Mouse (Mus musculus) cerebellum, adult 9-10 months (tissue): Measurements from ENCODE around the gene Ech1.
A peak's percentile ranks its signal among the peaks of the same experiment; 100 is the strongest.

Experiments used
- DNase-seq: peaks from one replicate; pipeline ENCODE4 v3.0.0; 2022

Gene Ech1

DNA sequence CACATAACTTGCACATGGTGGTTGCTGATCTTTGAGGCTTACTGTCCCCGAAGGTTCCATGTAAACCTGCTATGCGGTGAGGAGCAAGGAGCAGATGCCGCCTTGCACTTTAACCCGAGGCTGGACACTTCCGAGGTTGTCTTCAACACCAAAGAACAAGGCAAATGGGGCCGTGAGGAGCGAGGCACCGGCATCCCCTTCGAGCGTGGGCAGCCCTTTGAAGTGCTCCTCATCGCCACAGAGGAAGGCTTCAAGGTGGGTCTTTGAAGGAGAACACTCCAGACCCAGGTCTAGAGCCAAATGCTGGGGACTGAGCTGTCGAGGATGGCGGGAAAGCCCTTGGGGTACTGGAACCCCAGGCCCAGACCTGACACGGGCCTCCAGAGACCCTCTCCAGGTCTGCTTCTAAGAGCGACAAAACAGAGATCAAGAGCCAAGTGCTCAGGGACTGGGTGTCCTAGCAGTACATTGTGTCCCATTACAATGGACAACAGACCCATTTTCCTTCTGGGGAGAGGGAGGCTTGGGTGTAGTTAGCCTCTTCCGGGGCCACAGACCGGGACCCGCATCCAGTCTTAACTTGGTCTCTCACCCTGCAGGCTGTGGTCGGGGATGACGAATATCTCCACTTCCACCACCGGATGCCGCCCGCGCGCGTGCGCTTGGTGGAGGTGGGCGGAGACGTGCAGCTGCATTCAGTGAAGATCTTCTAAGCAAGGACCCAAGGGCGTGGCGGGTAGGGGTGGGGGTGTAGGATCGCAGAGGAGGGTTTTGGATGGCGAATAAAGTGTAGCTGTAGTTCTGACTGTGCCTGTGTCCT lies 40.7 kb downstream of the Ech1 start:
- no peak for DNase-seq

DNA sequence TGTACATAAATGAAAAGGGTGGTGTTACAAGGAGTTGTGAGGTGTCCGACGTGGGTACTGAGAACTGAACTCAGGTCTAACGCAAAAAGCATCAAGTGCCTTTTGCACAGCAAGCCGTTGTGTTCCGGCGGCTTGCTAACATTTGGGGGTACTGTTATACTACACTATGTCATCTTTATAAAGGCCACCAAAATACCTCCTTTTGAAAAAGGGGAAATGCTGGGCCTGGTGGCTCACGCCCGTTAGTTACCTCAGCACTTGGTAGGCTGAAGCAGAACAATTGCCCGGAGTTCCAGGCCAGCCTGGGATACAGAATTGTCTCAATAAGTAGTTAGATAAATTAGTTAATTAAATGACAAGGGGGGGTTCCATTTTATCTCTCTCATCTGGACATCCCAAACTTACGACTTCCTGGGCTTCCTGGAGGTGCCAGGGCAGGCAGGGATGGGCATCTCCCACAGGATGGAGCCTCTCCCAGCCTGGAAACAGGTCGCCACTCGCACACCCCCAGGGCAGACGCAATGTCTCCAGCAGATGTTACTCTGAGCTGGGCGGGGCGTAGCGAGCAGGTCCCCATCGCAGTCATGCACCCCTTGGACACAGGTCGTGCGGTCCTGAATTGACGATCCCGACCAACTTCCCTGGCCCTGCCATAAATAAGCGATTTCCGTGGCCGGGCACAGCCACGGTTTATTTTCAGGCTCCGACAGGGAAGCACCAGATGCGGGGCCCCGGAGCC lies 41.9 kb downstream of the Ech1 start:
- DNase-seq, result no peak

DNA sequence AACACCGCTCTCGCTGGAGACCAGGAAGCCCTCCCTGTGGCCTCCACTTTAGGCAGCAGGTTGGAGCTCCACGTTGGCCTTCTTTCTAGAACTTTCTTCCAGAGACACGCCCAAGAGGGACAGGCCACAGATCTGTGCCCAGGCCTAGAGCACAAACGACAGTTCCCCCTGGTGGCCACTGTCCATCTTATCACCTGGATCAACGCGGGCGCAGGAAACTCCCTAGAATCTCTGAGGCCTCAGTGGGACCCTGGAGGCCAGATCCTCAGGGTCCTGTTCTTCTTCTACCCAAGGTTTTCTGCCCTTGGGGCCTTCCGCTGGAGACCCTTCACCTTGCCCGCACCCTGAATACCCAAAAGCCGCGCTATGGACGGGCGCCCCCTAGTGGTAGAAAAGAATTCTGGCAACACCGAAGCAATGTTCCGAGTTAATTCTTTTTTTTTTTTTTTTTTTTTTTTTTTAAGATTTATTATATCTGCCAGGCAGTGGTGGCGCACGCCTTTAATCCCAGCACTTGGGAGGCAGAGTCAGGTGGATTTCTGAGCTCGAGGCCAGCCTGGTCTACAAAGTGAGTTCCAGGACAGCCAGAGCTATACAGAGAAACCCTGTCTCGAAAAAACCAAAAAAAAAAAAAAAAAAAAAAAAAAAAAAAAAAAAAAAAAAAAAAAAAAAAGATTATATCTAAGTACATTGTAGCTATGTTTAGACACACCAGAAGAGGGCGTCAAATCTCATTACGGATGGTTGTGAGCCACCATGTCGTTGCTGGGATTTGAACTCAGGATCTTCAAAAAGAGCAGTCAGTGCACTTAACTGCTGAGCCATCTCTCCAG lies 42.7 kb downstream of the Ech1 start:
- peak; percentile 69 for DNase-seq

DNA sequence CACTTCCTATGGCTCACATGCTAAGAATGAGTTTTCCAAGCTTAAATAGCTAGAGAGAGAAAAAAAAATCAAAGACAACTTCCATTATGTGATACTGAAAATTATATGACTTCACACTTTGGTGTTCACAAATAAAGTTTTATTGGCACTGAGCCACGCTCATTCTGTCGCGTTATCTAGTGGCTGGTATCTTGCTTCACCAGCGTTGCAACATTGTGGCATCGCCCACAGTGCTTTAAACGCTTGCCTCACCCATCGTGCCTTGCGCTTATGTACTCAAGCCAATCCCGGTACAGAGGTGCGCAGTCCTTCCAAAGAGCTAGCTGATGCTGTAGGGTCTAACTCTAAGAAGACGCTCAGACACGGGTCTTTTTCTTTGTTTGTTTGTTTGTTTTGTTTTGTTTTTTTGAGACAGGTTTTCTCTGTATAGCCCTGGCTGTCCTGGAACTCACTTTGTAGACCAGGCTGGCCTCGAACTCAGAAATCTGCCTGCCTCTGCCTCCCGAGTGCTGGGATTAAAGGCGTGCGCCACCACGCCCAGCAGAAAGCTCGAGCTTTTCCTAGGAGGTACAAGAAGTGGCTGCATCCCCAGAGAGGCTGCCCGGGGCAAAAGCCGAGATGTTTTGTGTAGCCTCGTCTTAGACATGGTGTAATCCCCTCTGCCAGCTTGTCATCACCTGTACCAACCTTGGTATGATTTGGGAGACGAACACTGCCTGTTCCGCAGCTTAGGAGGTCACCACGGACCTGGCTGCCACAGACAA lies 46.1 kb downstream of the Ech1 start:
- no peak for DNase-seq

DNA sequence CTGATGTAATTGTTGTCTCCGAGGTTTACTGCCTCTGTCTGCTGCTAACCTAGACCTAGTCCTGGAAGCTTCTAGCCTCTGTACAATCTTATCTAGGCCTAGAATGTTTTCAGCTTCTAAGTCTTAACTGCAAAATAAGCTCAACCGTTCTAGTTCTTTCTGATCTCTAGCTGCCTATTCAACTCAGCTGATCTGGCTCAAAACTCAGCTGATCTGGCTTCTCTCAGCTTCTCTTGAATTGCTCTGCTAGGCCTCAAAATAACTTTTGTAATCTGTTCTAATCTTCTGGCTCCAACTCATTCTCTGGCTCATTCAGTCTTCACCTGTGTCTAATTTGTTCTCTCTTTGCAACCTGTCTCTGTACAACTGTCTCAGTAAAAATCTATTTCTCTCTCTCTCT lies 49.5 kb downstream of the Ech1 start:
- DNase-seq, result no peak

DNA sequence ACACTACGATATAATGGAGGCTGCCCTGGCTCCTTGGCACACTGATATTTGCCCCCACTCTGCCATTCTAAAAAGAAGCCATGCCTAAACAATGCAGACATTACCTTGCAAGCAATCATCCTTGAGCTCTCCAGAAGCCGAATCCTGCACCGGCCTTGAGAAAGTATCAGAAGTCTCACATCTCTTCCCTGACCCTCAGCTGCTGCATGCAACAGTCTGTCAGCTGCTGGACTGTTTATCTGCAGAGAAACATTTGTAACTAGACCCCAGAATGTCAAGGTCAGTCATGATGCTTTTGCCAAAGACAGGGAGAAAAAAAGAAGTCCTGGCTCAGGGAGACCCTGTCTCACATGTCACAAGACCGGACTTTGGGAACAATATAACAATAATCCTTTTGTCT lies 51.1 kb downstream of the Ech1 start:
- no peak for DNase-seq

DNA sequence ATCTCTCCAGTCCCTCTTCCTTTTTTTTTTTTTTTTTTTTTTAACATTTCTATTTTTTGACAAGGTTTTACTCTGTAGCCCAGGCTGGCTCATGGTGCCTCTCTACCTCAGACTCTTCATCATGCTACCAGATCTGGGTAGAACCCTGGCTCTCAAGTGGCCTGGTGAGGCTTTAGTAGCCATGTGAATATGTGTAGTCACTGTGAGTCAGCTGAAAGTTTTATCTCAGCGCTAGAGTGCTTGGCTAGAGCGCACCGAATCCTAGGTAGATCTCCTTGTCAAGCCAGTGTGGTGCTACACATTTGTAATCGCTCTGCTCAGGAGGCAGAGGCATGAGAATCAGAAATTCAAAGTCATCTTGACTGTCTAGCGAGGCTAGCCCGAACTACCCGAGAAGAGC lies 52.1 kb downstream of the Ech1 start:
- DNase-seq, result no peak

DNA sequence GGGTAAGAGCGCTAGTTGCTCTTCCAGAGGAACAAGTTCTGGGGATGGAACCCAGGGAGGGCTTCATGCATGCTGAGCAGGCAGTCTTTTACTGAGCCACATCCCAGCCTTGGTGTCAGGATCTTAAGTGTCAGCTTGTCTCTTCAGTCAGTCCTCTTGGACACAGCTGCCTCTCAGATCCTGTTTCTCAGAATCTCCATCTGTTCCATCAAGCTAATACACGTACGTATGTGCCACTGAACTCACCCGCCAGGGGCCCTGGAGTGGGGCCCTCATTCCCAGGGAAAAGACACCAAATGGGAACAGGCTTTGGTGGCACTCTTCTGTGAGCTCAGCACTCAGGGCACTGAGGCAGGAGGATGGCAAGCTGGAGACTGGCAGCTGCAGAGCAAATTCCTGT lies 52.8 kb downstream of the Ech1 start:
- DNase-seq, result no peak

DNA sequence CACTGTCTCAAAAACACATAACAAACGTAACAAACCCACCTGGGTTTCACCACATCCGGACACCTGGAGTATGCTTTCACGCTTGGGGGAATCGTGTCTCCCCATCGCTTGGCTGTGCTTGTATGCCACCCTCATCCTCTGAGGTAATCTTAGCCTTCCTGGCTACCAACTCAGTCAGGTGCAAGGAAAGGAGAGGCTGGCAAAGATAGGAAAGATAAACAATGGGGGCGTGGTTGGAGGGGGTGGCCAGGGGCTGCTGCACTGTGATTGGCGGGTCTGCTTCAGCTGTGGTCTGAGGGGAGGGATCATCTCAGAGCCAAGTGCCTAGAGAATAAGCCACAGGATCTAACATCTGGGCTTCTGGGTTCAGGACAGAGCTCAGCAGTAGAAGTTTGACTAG lies 54.6 kb downstream of the Ech1 start:
- no peak for DNase-seq

DNA sequence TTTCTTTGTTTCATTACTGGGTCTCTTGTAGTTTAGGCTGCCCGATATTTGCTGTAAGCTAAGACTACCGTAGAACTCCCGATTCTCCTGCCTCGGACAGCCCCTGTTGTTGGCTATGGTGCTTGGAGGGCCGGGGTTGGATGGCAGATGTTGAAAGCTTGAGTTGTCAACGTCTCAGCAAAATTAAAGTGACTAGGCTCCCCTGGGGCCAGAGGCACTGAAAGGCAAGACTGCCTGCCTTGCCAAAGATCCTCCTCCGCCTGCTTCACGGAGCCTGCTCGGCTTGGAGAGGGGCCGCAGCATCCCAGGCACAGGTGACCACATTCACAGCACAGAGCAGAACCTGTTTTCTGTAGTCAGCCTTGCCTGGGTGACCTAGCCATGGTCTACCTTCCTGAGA lies 55.5 kb downstream of the Ech1 start:
- no peak for DNase-seq

DNA sequence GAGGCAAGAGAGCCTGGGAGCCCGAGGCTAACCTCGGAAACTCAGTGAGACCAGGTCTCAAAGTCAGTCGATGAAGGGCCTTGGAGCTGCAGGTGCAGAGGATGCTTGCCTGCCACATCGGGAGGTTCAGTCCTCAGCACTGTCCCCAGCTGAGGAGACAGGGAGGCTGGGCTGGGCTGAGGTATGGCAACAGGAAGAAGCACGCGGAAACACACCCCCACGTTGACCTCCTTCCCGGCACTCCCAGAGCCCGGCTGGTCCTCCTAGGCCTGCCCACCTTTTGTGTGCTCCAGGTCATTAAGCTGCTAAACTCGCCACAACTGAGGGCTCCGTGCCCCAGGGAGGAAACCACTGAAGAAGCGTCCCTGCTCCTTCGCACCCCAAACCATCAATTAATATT lies 56.2 kb downstream of the Ech1 start, which contains the start of gene Capn12:
Gene Capn12 (plus strand): TSS at position 224 of the 400 bp plus-strand sequence.
- no peak for DNase-seq
